Mouse (Mus musculus) liver, embryonic 14.5 days (tissue): Measurements from ENCODE around the gene Hmgn3.

Source experiments
- CTCF ChIP-seq: IDR thresholded peaks from 2 replicates; pipeline ENCODE4 v1.5.1; 2016; ENCODE audit warnings: antibody characterized with exemption, low read depth, control low read depth
- EP300 ChIP-seq: IDR thresholded peaks from 2 replicates; pipeline ENCODE4 v1.6.1; 2016; ENCODE audit warnings: antibody characterized with exemption, low read depth

DNA sequence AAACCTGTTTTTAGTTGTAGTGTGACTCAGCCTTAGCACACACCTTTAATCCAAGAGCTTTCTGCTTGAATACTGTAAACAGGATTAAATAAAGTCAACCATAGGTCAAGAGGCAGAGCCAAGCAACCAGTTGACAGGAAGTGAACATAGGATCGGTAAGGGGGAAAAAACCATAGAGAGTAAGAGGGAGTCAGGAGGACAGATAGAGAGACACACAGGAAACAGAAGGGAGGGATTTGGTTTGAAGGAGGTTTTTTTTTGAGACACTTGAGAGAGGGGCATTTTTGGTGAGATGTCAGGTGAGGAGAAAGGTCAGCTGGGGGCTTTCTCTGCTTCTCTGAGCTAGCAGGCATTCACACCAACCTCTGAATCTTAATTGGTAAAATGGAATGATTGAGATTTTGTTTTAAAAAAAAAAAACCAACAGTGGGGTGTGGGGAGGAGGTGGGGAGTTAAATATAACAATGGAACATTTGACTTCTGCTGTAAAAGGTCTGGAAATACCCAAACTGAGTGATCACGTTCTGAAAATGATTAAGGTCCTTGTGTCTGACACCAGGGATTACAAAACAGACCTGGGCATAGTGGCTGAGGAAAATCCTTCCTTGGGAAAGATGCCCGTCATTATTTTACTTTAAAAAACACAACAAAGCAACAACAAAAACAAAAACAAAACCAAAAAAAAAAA is 51.7 kb downstream of the Hmgn3 start:
- TF ChIP-seq EP300 (no peak), CTCF (no peak)
